Mouse (Mus musculus): ENCODE results near the gene Flna. TPM values are rescaled to one million over a fixed set of nuclear protein-coding genes. Genes with fewer than 3 reads are reported as not detected.

The Flna gene
- polyA plus RNA-seq, 1 experiment from 2014 or later: 289 TPM

Small RNA genes lying within 50 kb of the gene (microRNA-seq; reads per million reads assigned to microRNA genes)
- gene Mir7091: not detected

Other genes starting within 250 kb of the Flna start
- 56.5 and 60.4 TPM in 2 replicates for gene Irak1, start 225.9 kb downstream of the Flna start, polyA plus RNA-seq (2015; fragmentation: Nextera tagmentation; extraction: Ambion mirVana)
- not detected in 2 replicates for gene Opn1mw, start 122.4 kb downstream of the Flna start, polyA plus RNA-seq (2015; fragmentation: Nextera tagmentation; extraction: Ambion mirVana)
- gene Mecp2, start 114.5 kb downstream of the Flna start, polyA plus RNA-seq (2015; fragmentation: Nextera tagmentation; extraction: Ambion mirVana): 12.1 and 12.6 TPM in 2 replicates
- not detected in 2 replicates for gene Tex28, start 82.0 kb downstream of the Flna start, polyA plus RNA-seq (2015; fragmentation: Nextera tagmentation; extraction: Ambion mirVana)
- gene Tktl1, start 72.6 kb downstream of the Flna start, polyA plus RNA-seq (2015; fragmentation: Nextera tagmentation; extraction: Ambion mirVana): 0.14 TPM in 1 of 2 replicates, not detected in the other
- 28.9 and 31.6 TPM in 2 replicates for gene Emd, start 4.9 kb upstream of the Flna start, polyA plus RNA-seq (2015; fragmentation: Nextera tagmentation; extraction: Ambion mirVana)
- gene Rpl10, start 21.0 kb upstream of the Flna start, polyA plus RNA-seq (2015; fragmentation: Nextera tagmentation; extraction: Ambion mirVana): 776 and 892 TPM in 2 replicates
- 92.8 and 94.8 TPM in 2 replicates for gene Taz, start 32.1 kb upstream of the Flna start, polyA plus RNA-seq (2015; fragmentation: Nextera tagmentation; extraction: Ambion mirVana)
- gene Dnase1l1, start 32.5 kb upstream of the Flna start, polyA plus RNA-seq (2015; fragmentation: Nextera tagmentation; extraction: Ambion mirVana): 11.3 and 14.9 TPM in 2 replicates
- gene Atp6ap1, start 47.3 kb upstream of the Flna start, polyA plus RNA-seq (2015; fragmentation: Nextera tagmentation; extraction: Ambion mirVana): 124 and 133 TPM in 2 replicates
- 254 and 268 TPM in 2 replicates for gene Gdi1, start 55.2 kb upstream of the Flna start, polyA plus RNA-seq (2015; fragmentation: Nextera tagmentation; extraction: Ambion mirVana)
- 61.2 and 69.3 TPM in 2 replicates for gene Fam50a, start 63.2 kb upstream of the Flna start, polyA plus RNA-seq (2015; fragmentation: Nextera tagmentation; extraction: Ambion mirVana)
- 21.4 and 25.1 TPM in 2 replicates for gene Plxna3, start 79.2 kb upstream of the Flna start, polyA plus RNA-seq (2015; fragmentation: Nextera tagmentation; extraction: Ambion mirVana)
- 113 and 129 TPM in 2 replicates for gene Lage3, start 103.8 kb upstream of the Flna start, polyA plus RNA-seq (2015; fragmentation: Nextera tagmentation; extraction: Ambion mirVana)
- 67.2 and 71.1 TPM in 2 replicates for gene Ubl4a, start 123.4 kb upstream of the Flna start, polyA plus RNA-seq (2015; fragmentation: Nextera tagmentation; extraction: Ambion mirVana)
- gene Slc10a3, start 123.5 kb upstream of the Flna start, polyA plus RNA-seq (2015; fragmentation: Nextera tagmentation; extraction: Ambion mirVana): 19.5 and 20.2 TPM in 2 replicates
- gene Fam3a, start 143.5 kb upstream of the Flna start, polyA plus RNA-seq (2015; fragmentation: Nextera tagmentation; extraction: Ambion mirVana): 38.1 and 45.5 TPM in 2 replicates
- 17.9 and 18.8 TPM in 2 replicates for gene Ikbkg, start 143.5 kb upstream of the Flna start, polyA plus RNA-seq (2015; fragmentation: Nextera tagmentation; extraction: Ambion mirVana)
- 49.1 and 54.5 TPM in 2 replicates for gene G6pdx, start 179.4 kb upstream of the Flna start, polyA plus RNA-seq (2015; fragmentation: Nextera tagmentation; extraction: Ambion mirVana)
- not detected in 2 replicates for gene Gm6880, start 231.6 kb upstream of the Flna start, polyA plus RNA-seq (2015; fragmentation: Nextera tagmentation; extraction: Ambion mirVana)